Mouse (Mus musculus): ENCODE measurements around the gene Thra. TPM values are rescaled to one million over a fixed set of nuclear protein-coding genes. Genes with fewer than 3 reads are reported as not detected.

The Thra gene
- total and polyA plus RNA-seq, 3 experiments: 22.0 to 50.9 TPM; not detected in 1

DNA sequence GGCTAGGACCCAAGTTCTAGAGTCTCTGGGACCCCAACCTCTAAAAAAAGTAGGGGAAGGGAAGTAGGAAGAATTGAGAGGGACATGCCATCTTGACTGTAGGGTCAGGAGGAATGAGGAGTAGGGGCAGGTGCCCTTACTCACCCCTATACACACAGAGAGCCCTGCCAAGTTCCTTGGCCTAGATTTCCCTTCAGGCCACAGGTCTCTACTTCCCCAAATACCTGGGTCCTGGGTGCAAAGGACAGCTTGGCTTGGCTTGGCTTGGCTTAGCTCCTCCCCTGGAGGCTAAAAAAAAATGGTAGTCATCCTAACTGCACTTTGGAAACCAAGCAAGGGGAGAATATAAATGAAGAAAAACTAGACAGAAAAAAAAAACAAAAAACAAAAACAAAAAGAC, 24.3 kb downstream of the Thra start:
- no peak for TF ChIP-seq GATA1 (IDR thresholded peaks at IDR 0.05; ENCODE audit: low read depth, low read length)
- no peak for TF ChIP-seq CTCF (IDR thresholded peaks at IDR 0.05 in 2 of 3, conservative IDR thresholded peaks at IDR 0.05 in 1 of 3; ENCODE audit: control insufficient read depth in 1 of 3, insufficient read depth in 1 of 3, low read depth in 2 of 3, low read length in 3 of 3, poor library complexity in 1 of 3, severe bottlenecking in 1 of 3)
- TF ChIP-seq POLR2A (IDR thresholded peaks at IDR 0.05; ENCODE audit: control insufficient read depth in 1 of 2, insufficient read depth in 1 of 2, low read depth in 1 of 2, low read length in 2 of 2, poor library complexity in 1 of 2): no peak
- TF ChIP-seq HCFC1 (IDR thresholded peaks at IDR 0.05; ENCODE audit: low read depth, low read length): no peak
- no peak for TF ChIP-seq CHD1 (IDR thresholded peaks at IDR 0.05; ENCODE audit: low read depth, low read length)
- TF ChIP-seq E2F4 (IDR thresholded peaks at IDR 0.05; ENCODE audit: borderline replicate concordance, low read depth, low read length): no peak
- no peak for TF ChIP-seq GABPA (IDR thresholded peaks at IDR 0.05; ENCODE audit: low read depth, low read length)
- TF ChIP-seq ZMIZ1 (IDR thresholded peaks at IDR 0.05; ENCODE audit: low read depth, low read length): no peak
- TF ChIP-seq TAL1 (IDR thresholded peaks at IDR 0.05; ENCODE audit: low read length): no peak
- no peak for TF ChIP-seq JUND (IDR thresholded peaks at IDR 0.05; ENCODE audit: low read depth, low read length)
- TF ChIP-seq MYB (IDR thresholded peaks at IDR 0.05; ENCODE audit: low read depth, low read length): no peak
- no peak for TF ChIP-seq MAFK (IDR thresholded peaks at IDR 0.05; ENCODE audit: borderline replicate concordance, low read depth, low read length)
- TF ChIP-seq ETS1 (IDR thresholded peaks at IDR 0.05; ENCODE audit: low read depth, low read length): no peak
- no peak for TF ChIP-seq SIN3A (IDR thresholded peaks at IDR 0.05; ENCODE audit: low read length)
- no peak for TF ChIP-seq POLR2AphosphoS2 (IDR thresholded peaks at IDR 0.05; ENCODE audit: low read length)
- no peak for TF ChIP-seq SMC3 (IDR thresholded peaks at IDR 0.05; ENCODE audit: low read depth, low read length)
- TF ChIP-seq KAT2A (conservative IDR thresholded peaks at IDR 0.05; ENCODE audit: low read depth, low read length): no peak
- no peak for TF ChIP-seq ZNF384 (IDR thresholded peaks at IDR 0.05; ENCODE audit: low read depth, low read length)
- no peak for TF ChIP-seq ZKSCAN1 (IDR thresholded peaks at IDR 0.05; ENCODE audit: low read depth, low read length)
- TF ChIP-seq ZC3H11A (IDR thresholded peaks at IDR 0.05; ENCODE audit: low read depth, low read length): no peak
- Histone ChIP-seq H3K9ac (ENCODE audit: control insufficient read depth, low read depth, low read length, poor library complexity, severe bottlenecking) (no peak overlapping the region), H3K79me2 (ENCODE audit: control insufficient read depth, insufficient read depth, low read length, poor library complexity) (no peaks in the 10 kb centered on the region; the same call in 1 of the 2 replicates), H3K4me1 (ENCODE audit: control insufficient read depth in 1 of 2, insufficient read depth in 2 of 2, low read length in 2 of 2) (peaks cover 29 to 49% of the 10 kb centered on the region in 2 experiments), H3K27ac (ENCODE audit: control insufficient read depth, low read depth, low read length) (no peak overlapping the region), H3K27me3 (ENCODE audit: control insufficient read depth in 1 of 2, insufficient read depth in 2 of 2, low read length in 2 of 2) (no peaks in the 10 kb centered on the region), H3K4me3 (ENCODE audit: control insufficient read depth in 1 of 2, insufficient read depth in 1 of 2, low read depth in 2 of 2, low read length in 2 of 2) (no peak overlapping the region), H3K9me3 (replicated peaks; ENCODE audit: insufficient read depth, low read length) (no peaks in the 10 kb centered on the region), H3K36me3 (ENCODE audit: control insufficient read depth in 1 of 2, insufficient read depth in 2 of 2, low read length in 2 of 2) (peaks cover 0 to 45% of the 10 kb centered on the region in 2 experiments; a peak in 2 of 4 replicates)
- no peak for DNase-seq (ENCODE audit: low read depth, low spot score)

DNA sequence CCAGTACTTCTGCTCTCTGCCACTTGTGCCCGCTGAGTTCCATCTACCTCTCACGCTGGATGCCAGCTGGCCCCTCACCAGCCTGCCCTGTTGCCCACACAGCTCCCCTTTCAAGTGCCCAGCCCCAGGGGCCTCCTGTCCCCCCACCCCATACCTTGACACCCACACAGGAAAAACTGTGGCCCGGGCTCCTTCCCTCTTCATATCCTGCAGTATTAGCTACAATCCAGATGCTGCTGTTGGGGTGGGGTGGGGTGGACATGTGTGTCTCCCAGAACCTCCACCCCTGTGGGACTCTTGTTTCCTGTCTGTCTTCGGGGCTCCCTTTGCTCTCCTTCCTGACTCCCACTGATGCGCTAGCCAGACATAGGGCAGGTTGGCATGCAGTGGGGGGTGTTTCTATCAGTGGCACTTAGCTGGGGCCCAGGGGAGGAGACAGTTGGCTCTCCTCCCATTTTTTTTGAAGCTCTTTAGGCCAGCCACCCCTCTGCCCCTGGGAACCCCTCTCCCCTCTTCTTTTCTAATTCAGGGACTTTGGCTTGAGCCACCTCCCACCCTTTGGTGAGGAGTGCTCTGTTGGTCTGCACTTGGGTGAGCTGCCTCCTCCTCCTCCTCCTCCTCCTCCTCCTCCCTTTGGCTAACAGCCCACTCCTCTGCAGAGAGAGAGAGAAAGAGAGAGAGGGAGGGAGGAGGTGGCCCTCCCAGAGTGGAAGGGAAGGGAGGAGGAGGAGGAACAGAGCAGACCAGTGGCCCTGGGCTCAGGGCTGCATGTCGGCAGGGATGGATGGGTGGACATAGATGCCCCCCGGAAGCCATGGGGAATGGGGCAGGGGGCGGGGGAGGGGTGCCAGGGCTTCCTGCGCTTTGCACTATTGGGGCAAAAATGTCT, 25.2 kb downstream of the Thra start:
- H3K4me3 ChIP-seq (ENCODE audit: control insufficient read depth in 1 of 2, insufficient read depth in 1 of 2, low read depth in 2 of 2, low read length in 2 of 2): no peak overlapping the region
- no peak overlapping the region for H3K9ac ChIP-seq (ENCODE audit: control insufficient read depth, low read depth, low read length, poor library complexity, severe bottlenecking)
- H3K79me2 ChIP-seq (ENCODE audit: control insufficient read depth, insufficient read depth, low read length, poor library complexity): no peaks in the 10 kb centered on the region; the same call in 1 of the 2 replicates
- peaks cover 0 to 45% of the 10 kb centered on the region in 2 experiments; a peak in 2 of 4 replicates for H3K36me3 ChIP-seq (ENCODE audit: control insufficient read depth in 1 of 2, insufficient read depth in 2 of 2, low read length in 2 of 2)
- peaks cover 29 to 49% of the 10 kb centered on the region in 2 experiments for H3K4me1 ChIP-seq (ENCODE audit: control insufficient read depth in 1 of 2, insufficient read depth in 2 of 2, low read length in 2 of 2)
- H3K27me3 ChIP-seq (ENCODE audit: control insufficient read depth in 1 of 2, insufficient read depth in 2 of 2, low read length in 2 of 2): no peaks in the 10 kb centered on the region
- no peaks in the 10 kb centered on the region for H3K9me3 ChIP-seq (replicated peaks; ENCODE audit: insufficient read depth, low read length)
- H3K27ac ChIP-seq (ENCODE audit: control insufficient read depth, low read depth, low read length): no peak overlapping the region
- DNase-seq (ENCODE audit: low read depth, low spot score): peak; percentile 48
- TF ChIP-seq KAT2A (conservative IDR thresholded peaks at IDR 0.05; ENCODE audit: low read depth, low read length) (no peak), MAZ (IDR thresholded peaks at IDR 0.05; ENCODE audit: low read depth, low read length) (peak; percentile 14; the same call in 1 of the 2 replicates), HCFC1 (IDR thresholded peaks at IDR 0.05; ENCODE audit: low read depth, low read length) (0 out of 2 replicates have a peak, but pooled peaks have one; percentile 22)

All from MEL (cell line).